Mouse (Mus musculus) testis, adult 2 months (tissue): ENCODE measurements around the gene Cd180. TPM values are rescaled to one million over a fixed set of nuclear protein-coding genes. Genes with fewer than 3 reads are reported as not detected.

Experiments used
- H3K27ac ChIP-seq: fragments of 200-500 bp; 2 replicates; pipeline ENCODE4 v1.5.1; 2012; ENCODE audit warnings: low read depth, low read length; ENCODE audit not compliant: control insufficient read depth, insufficient read depth
- H3K27me3 ChIP-seq: fragments of 200-500 bp; 2 replicates; pipeline ENCODE4 v1.6.1; 2012; ENCODE audit warnings: mild to moderate bottlenecking, low read length, moderate library complexity; ENCODE audit not compliant: control insufficient read depth, insufficient read depth
- H3K36me3 ChIP-seq: fragments of 200-500 bp; 2 replicates; pipeline ENCODE4 v1.6.1; 2012; ENCODE audit warnings: mild to moderate bottlenecking, low read length; ENCODE audit not compliant: control insufficient read depth, insufficient read depth
- H3K4me1 ChIP-seq: fragments of 200-500 bp; 2 replicates; pipeline ENCODE4 v1.6.1; 2012; ENCODE audit warnings: low read length; ENCODE audit not compliant: control insufficient read depth, insufficient read depth
- H3K4me3 ChIP-seq: fragments of 200-500 bp; 2 replicates; pipeline ENCODE4 v1.5.1; 2012; ENCODE audit warnings: low read depth, mild to moderate bottlenecking, low read length, moderate library complexity, mixed read lengths; ENCODE audit not compliant: control insufficient read depth
- CTCF ChIP-seq: fragments of 200-500 bp; IDR thresholded peaks from 2 replicates; pipeline ENCODE4 v1.5.1; 2012; ENCODE audit warnings: low read depth, mild to moderate bottlenecking, inconsistent platforms, low read length, moderate library complexity; ENCODE audit not compliant: control insufficient read depth, insufficient read depth, insufficient replicate concordance
- POLR2A ChIP-seq: fragments of 200-500 bp; IDR thresholded peaks from 2 replicates; pipeline ENCODE4 v1.6.1; 2012; ENCODE audit warnings: low read depth, mild to moderate bottlenecking, inconsistent platforms, low read length, moderate library complexity; ENCODE audit not compliant: control insufficient read depth
- polyA plus RNA-seq: library from polyadenylated mRNA; depleted of rRNA; stranded (reverse); fragments of >200 nt; gene quantifications from 2 replicates; pipeline ENCODE4 v1.2.3, GENCODE M21; 2012

Cd180 gene
- polyA plus RNA-seq, 1 experiment = 0.17 TPM

DNA sequence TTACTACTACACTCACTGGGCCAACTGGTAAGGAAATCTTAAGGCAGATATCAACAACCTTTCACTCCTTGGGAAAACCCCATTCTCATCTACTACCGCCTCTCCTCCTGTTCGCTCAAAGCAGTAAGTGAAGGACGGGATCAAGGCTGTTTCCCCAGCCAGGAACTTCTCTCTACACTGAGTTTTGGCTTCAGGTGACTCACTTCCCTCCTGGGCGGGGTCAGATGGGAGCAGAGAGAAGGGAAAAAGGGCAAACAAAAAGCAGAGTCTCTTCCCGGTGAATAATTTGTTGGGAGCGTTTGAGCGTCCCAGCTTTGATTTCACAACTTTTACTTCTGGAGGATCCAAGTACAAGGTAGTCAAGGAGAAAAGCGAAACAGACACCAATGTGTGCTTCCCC lies 62.7 kb downstream of the Cd180 start:
- TF ChIP-seq CTCF = no peak
- no peak for TF ChIP-seq POLR2A
- H3K27ac ChIP-seq = no peak overlapping the region
- H3K4me1 ChIP-seq = no peaks in the 10 kb centered on the region; the same call in 1 of the 2 replicates
- H3K36me3 ChIP-seq = no peaks in the 10 kb centered on the region
- H3K4me3 ChIP-seq = no peak overlapping the region
- H3K27me3 ChIP-seq = no peaks in the 10 kb centered on the region

DNA sequence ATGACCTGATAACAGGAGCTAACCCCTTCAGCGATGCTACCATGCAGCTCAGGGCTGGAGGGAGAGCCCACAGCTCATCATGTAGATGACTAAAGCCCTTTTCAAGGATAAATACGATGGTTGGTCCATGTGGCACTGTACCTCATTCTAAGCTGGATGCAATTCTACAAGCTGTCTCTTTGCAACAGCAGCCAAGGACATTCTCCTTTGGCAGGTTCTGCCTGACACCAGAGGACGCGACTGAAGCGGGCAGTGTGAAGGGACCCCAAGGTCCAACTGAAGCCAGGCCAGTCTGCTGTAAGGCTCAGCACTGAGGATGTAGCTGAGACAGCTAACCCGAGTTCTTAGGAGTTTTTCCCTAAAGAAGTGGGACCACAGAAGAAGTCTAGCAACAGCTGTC lies 64.7 kb downstream of the Cd180 start:
- no peak overlapping the region for H3K4me3 ChIP-seq
- H3K27me3 ChIP-seq = no peaks in the 10 kb centered on the region
- H3K36me3 ChIP-seq = no peaks in the 10 kb centered on the region
- H3K27ac ChIP-seq = no peak overlapping the region
- no peaks in the 10 kb centered on the region; the same call in 1 of the 2 replicates for H3K4me1 ChIP-seq
- TF ChIP-seq CTCF (no peak), POLR2A (no peak)

GRCm38 (mm10) chr13:102761410-102761809 lies 68.1 kb downstream of the Cd180 start:
- H3K36me3 ChIP-seq = no peaks in the 10 kb centered on the region
- H3K4me3 ChIP-seq = peak overlapping the region; percentile 73
- no peak overlapping the region for H3K27ac ChIP-seq
- no peaks in the 10 kb centered on the region for H3K27me3 ChIP-seq
- TF ChIP-seq CTCF (no peak), POLR2A (no peak)
- H3K4me1 ChIP-seq = no peaks in the 10 kb centered on the region; the same call in 1 of the 2 replicates

DNA sequence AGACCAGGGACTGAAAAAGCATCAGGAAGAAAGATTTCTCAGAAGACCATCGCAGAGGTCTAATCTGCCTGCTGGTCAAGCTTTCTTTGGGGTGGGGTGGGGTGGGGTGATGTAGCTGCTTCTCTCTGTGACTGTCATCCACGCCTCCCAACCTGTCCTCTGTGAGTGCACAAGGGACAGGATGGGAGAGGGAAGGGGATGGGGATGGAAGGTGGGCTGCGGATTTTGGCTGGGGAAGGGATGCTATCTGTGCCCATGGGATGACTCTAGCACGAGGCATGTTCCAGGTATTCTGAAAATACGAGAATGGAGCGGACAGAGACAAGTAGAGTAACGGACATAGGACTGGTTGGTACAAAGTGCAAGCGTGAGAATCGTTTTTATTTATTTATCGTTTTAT lies 68.8 kb downstream of the Cd180 start:
- peak overlapping the region; percentile 78 for H3K4me3 ChIP-seq
- H3K36me3 ChIP-seq = no peaks in the 10 kb centered on the region
- H3K27me3 ChIP-seq = no peaks in the 10 kb centered on the region
- no peaks in the 10 kb centered on the region; the same call in 1 of the 2 replicates for H3K4me1 ChIP-seq
- no peak overlapping the region for H3K27ac ChIP-seq
- TF ChIP-seq CTCF (no peak), POLR2A (peak; percentile 67; the same call in 1 of the 2 replicates)

DNA sequence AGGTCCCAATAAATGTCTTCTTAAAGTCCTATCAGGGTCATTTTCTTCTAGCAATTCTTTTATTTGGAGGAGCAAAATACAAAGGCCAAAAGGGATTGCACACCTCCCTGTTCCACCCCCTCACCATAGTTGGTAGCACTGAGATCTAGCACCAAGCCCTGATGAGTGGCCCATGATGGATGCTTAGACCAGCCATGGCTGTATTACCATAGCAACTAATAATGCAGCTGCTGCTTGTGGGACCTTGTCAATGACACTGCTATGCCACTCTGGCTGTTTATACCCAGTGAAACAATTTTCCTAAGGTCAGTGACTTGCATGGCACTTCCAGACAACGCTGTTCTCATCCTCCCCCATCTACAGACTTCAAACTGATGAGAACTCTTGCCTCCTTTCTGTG lies 70.9 kb downstream of the Cd180 start:
- Histone ChIP-seq H3K4me1 (no peaks in the 10 kb centered on the region; the same call in 1 of the 2 replicates), H3K36me3 (no peaks in the 10 kb centered on the region), H3K4me3 (no peak overlapping the region), H3K27me3 (no peaks in the 10 kb centered on the region), H3K27ac (no peak overlapping the region)
- TF ChIP-seq CTCF = no peak
- TF ChIP-seq POLR2A = no peak

- no peak overlapping the region for H3K4me3 ChIP-seq
- peak overlapping the region; percentile 68 for H3K27ac ChIP-seq
- TF ChIP-seq POLR2A (no peak), CTCF (no peak)
- H3K36me3 ChIP-seq = no peaks in the 10 kb centered on the region
- no peaks in the 10 kb centered on the region for H3K27me3 ChIP-seq
- no peaks in the 10 kb centered on the region; the same call in 1 of the 2 replicates for H3K4me1 ChIP-seq
Measured at GRCm38 (mm10) chr13:102765216-102765615, 71.9 kb downstream of the Cd180 start.

DNA sequence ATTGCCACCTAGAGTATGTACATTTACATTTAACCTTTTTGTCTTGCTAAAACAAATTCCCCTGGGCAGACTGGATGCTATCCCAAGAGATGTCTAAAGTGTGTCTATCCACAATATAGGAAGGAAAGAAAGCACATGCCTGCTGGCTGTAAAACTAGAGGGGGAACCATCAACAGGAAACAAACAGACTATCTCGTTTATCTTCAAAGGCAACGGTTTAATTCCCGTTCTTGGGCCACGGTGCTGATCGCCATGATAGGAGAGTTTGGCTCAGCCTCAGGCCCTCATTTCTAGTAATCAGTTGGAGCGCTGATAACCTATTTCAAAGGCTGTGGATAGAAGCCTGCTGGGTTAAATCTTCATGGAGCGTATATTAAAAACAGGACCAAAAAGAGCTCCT lies 73.8 kb downstream of the Cd180 start:
- Histone ChIP-seq H3K27me3 (no peaks in the 10 kb centered on the region), H3K36me3 (no peaks in the 10 kb centered on the region), H3K4me3 (no peak overlapping the region), H3K4me1 (no peaks in the 10 kb centered on the region; the same call in 1 of the 2 replicates), H3K27ac (no peak overlapping the region)
- TF ChIP-seq CTCF = no peak
- no peak for TF ChIP-seq POLR2A

GRCm38 (mm10) chr13:102768512-102768911 lies 75.2 kb downstream of the Cd180 start:
- no peaks in the 10 kb centered on the region for H3K36me3 ChIP-seq
- no peaks in the 10 kb centered on the region for H3K27me3 ChIP-seq
- no peak overlapping the region for H3K27ac ChIP-seq
- no peaks in the 10 kb centered on the region; the same call in 1 of the 2 replicates for H3K4me1 ChIP-seq
- no peak overlapping the region for H3K4me3 ChIP-seq
- TF ChIP-seq CTCF (no peak), POLR2A (no peak)
